Mouse (Mus musculus) ES-E14 (cell line): Measurements from ENCODE around the gene Git1. TPM values are rescaled to one million over a fixed set of nuclear protein-coding genes. Genes with fewer than 3 reads are reported as not detected.
A peak's percentile ranks its signal among the peaks of the same experiment; 100 is the strongest.

Source experiments
- DNase-seq: peaks from one replicate; pipeline ENCODE4 v3.0.0-alpha.2; 2013; ENCODE audit warnings: low read depth, low spot score
- H3K27ac ChIP-seq: 2 replicates; pipeline ENCODE4 v1.5.1; 2012; ENCODE audit warnings: low read depth, mild to moderate bottlenecking, low read length, moderate library complexity, mixed read lengths; ENCODE audit not compliant: poor library complexity, insufficient read depth, severe bottlenecking
- H3K36me3 ChIP-seq: 2 replicates; pipeline ENCODE4 v1.6.1; 2012; ENCODE audit warnings: mild to moderate bottlenecking, low read length, moderate library complexity, mixed read lengths; ENCODE audit not compliant: control insufficient read depth, poor library complexity, insufficient read depth, severe bottlenecking
- H3K4me1 ChIP-seq, 2 experiments: fragments of 150-350 bp in 1 of 2; sonication (generic) in 1 of 2; 2 replicates each; pipeline ENCODE4 v1.6.1; 2012; ENCODE audit warnings: low read length in 2 of 2, mild to moderate bottlenecking in 1 of 2, mixed read lengths in 1 of 2; ENCODE audit not compliant: control insufficient read depth in 2 of 2, insufficient read depth in 2 of 2, poor library complexity in 1 of 2
- H3K4me3 ChIP-seq, 2 experiments: fragments of 150-350 bp in 1 of 2; sonication (generic) in 1 of 2; 2 replicates each; pipeline ENCODE4 v1.5.1; 2012; ENCODE audit warnings: low read length in 2 of 2, low read depth in 1 of 2, mild to moderate bottlenecking in 1 of 2, mixed read lengths in 1 of 2; ENCODE audit not compliant: insufficient read depth in 1 of 2, poor library complexity in 1 of 2, severe bottlenecking in 1 of 2
- H3K9ac ChIP-seq: 2 replicates; pipeline ENCODE4 v1.6.1; 2012; ENCODE audit warnings: low read depth, mild to moderate bottlenecking, low read length, mixed read lengths; ENCODE audit not compliant: poor library complexity, insufficient read depth, severe bottlenecking
- H3K9me3 ChIP-seq: fragments of 150-350 bp; sonication (generic); 2 replicates; pipeline ENCODE4 v1.6.1; 2012; ENCODE audit warnings: low read depth, mild to moderate bottlenecking, low read length; ENCODE audit not compliant: control insufficient read depth, insufficient read depth
- CHD2 ChIP-seq: IDR thresholded peaks from 2 replicates; pipeline ENCODE4 v1.6.1; 2014; ENCODE audit warnings: mild to moderate bottlenecking, low read depth, low read length, inconsistent platforms
- HCFC1 ChIP-seq: IDR thresholded peaks from 2 replicates; pipeline ENCODE4 v1.6.1; 2012; ENCODE audit warnings: low read length, inconsistent platforms, borderline replicate concordance; ENCODE audit not compliant: insufficient read depth
- MAFK ChIP-seq: IDR thresholded peaks from 2 replicates; pipeline ENCODE4 v1.6.1; 2014; ENCODE audit warnings: mild to moderate bottlenecking, low read depth, low read length, inconsistent platforms; ENCODE audit not compliant: insufficient read depth
- ZC3H11A ChIP-seq: IDR thresholded peaks from 2 replicates; pipeline ENCODE4 v1.6.1; 2012; ENCODE audit warnings: low read depth, mild to moderate bottlenecking, inconsistent platforms, low read length, borderline replicate concordance
- ZNF384 ChIP-seq: IDR thresholded peaks from 2 replicates; pipeline ENCODE4 v1.6.1; 2012; ENCODE audit warnings: low read depth, low read length, inconsistent platforms
- in situ Hi-C, 2 experiments: fragments of 600-800 bp; cut with MboI; formaldehyde crosslinking; loops; one replicate each; pipeline ENCODE4 v1.15.1; 2025; ENCODE audit warnings: low sequenced_read_pairs in 2 of 2, inconsistent platforms in 1 of 2; ENCODE audit not compliant: unreplicated experiment in 2 of 2
- total RNA-seq: library from RNA; depleted of rRNA; stranded (reverse); fragments of 300-350 nt; gene quantifications from 2 replicates; pipeline ENCODE4 v1.2.3, GENCODE M21; 2012

Git1 gene
- total RNA-seq, 1 experiment: 43.1 TPM

DNA sequence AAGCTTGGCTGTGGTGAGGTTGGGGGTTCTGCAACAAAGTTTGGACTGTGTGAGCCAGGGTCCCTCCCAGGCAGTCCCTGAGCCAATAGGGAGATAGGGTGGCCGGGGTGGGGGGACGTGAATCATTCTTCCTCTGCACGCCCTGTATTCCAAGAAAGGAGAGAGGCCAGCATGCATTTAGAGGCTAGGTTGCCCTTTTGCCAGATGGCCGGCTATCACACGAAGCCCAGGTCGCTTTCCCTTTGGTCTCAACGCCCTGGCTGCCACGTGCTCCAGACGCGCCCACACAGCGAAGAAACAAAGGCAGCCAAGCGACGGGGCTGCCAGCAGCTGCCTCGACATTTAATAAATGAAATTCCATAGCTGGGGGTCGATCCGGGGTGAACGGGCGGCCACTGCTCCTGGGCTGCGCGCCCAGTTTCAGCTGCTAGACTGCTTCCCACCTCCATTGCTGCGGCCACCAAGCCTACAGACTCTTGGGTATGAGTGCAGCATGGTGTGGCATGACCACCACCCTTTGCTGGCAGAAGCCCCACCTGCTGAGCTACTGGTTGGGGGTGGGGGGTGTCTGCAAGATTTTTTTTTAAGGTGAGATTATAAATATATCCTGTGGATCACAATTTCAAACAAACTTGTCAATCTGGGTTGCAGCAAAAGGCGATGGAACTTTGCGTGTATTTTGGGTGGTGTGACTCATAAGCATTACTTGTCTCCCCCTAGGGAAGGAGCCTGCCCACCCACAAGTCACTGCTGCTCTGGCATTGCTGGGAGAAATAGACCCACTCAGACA, 1.7 kb upstream of the Git1 start:
- in situ Hi-C loops: no loop called here
- TF ChIP-seq MAFK (no peak), CHD2 (no peak), HCFC1 (no peak), ZNF384 (no peak), ZC3H11A (no peak)
- DNase-seq: no peak

DNA sequence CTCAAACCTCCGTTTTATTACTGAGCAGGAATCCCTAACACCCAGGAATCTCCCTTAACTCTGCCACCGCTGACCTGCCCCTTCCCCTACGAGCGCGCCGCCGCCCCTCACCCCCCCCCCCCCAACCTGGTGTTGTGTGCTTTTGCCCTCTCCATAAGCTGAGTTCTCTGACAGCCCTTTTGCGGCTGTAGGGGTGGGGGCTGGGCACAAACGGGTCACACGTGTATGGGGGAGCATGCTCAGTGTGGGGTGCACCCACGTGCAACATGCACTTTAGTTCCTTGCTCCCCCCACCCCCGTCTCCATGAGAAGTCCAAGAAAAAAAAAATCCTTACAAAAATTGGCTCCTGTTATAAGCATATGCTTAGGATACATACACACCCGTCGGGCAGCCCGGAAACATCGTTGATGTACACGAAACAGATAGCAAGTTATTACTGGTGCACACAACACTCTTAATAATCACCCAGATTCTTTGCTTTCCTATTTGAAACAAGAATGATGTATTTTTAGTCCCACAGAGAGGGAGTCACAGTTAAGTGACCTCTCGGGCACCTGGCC, 971 bp upstream of the Git1 start:
- H3K27ac ChIP-seq: no peak overlapping the region
- peaks cover 15 to 27% of the 10 kb centered on the region in 2 experiments for H3K4me1 ChIP-seq
- H3K9ac ChIP-seq: peak overlapping the region; percentile 62; the same call in 1 of the 2 replicates
- H3K9me3 ChIP-seq: no peaks in the 10 kb centered on the region
- no peak for DNase-seq
- peak overlapping the region; percentile 94 to 98 for H3K4me3 ChIP-seq
- in situ Hi-C loops: no loop called here
- H3K36me3 ChIP-seq: no peaks in the 10 kb centered on the region
- no peak for TF ChIP-seq HCFC1
- TF ChIP-seq MAFK: no peak
- no peak for TF ChIP-seq ZC3H11A
- no peak for TF ChIP-seq ZNF384

More for the DNA sequence above, 1.7 kb upstream of the Git1 start:
- Histone ChIP-seq H3K4me3 (peak overlapping the region; percentile 70 to 94), H3K4me1 (peaks cover 13 to 25% of the 10 kb centered on the region in 2 experiments), H3K27ac (no peak overlapping the region), H3K36me3 (no peaks in the 10 kb centered on the region), H3K9ac (peak overlapping the region; percentile 45), H3K9me3 (no peaks in the 10 kb centered on the region)

DNA sequence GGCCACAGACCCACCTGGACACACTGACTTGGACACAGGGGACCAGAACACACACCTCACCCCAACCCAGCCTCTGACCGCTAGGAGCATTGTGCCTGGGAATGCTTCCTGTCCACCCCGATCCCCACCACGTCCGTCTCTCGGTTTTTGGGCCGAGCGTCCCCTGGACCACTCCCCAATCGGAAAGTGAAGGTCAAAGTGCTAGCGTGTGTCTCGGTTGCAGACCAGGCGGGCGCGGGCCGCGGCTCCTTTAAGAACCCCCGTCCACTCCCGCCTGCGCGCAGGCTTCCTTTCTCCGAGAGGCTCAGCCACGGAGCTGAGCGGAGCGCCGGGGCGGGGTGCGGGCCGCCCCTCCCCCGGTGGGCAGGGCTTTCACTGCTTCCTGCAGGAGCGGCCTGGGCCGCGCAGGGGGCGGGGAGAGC, 440 bp upstream of the Git1 start:
- Histone ChIP-seq H3K36me3 (no peaks in the 10 kb centered on the region), H3K27ac (no peak overlapping the region; the same call in 1 of the 2 replicates), H3K4me3 (peak overlapping the region; percentile 94 to 98), H3K9ac (peak overlapping the region; percentile 62), H3K4me1 (peaks cover 15 to 27% of the 10 kb centered on the region in 2 experiments), H3K9me3 (no peaks in the 10 kb centered on the region)
- DNase-seq: peak; percentile 78
- in situ Hi-C loops: no loop called here
- TF ChIP-seq CHD2 (no peak), MAFK (no peak), HCFC1 (0 out of 2 replicates have a peak, but pooled peaks have one; percentile 33), ZC3H11A (no peak), ZNF384 (no peak)

DNA sequence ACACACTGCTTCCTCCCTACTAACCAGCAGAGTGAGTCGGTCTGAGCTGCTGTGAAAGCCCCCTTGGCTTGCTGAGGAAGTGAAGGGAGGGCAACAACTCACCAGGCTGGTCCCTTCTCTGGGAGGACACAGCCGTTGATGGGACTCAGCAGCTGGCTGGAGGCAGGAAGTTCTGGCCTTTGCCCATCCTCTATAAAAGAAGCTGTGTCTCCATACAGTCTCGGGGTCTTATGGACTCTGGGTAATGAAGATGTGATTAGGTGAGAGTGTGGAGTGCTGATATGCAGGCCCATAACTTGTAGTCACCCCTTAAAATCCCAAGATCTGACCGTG, 948 bp downstream of the Git1 start:
- in situ Hi-C loops: no loop called here
- H3K9ac ChIP-seq: peak overlapping the region; percentile 86
- no peaks in the 10 kb centered on the region for H3K9me3 ChIP-seq
- peaks cover 18 to 34% of the 10 kb centered on the region in 2 experiments for H3K4me1 ChIP-seq
- peak overlapping the region; percentile 76 to 94 for H3K4me3 ChIP-seq
- TF ChIP-seq CHD2 (no peak), HCFC1 (no peak), MAFK (no peak), ZNF384 (no peak), ZC3H11A (no peak)
- DNase-seq: no peak
- no peak overlapping the region for H3K27ac ChIP-seq
- peaks cover 2% of the 10 kb centered on the region; the same call in 1 of the 2 replicates for H3K36me3 ChIP-seq
